Mouse (Mus musculus): Measurements from ENCODE around the gene Morn2.
"Not testable (repeated sequence)": the region's sequence is repeated elsewhere in the genome, so short reads cannot be mapped to it uniquely, and the experiment has no call there.

Gene Morn2

GRCm38 (mm10) chr17:80290074-80290657 lies at the start of gene Morn2, which contains the start of gene Dhx57:
Gene Morn2, plus strand, starts transcription at chr17:80290203.
Gene Dhx57, minus strand, starts transcription at chr17:80290476.
- DNase-seq = peak; percentile 98

DNA sequence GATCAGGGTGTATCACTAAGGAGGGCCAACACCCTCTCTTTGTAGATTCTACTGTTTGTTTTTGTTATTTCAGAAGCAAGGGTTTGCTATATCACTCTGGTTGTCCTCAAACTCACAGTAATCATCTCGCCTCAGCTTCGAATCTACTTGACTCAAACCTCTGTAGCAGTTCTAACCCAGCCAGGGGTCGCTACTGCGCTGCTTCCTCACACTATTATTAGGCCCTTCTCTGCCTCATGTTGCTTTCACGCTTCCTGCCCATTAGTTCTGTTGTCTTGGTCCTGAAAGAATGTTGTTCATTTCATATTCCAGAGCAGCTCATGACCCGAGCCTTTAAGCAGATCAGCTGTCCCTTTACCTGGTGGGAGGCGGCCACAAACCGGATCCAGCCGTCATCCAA lies 48.4 kb upstream of the Morn2 start:
- DNase-seq = no peak

- peak in 1 of 2 experiments; percentile 44 for DNase-seq
Measured at GRCm38 (mm10) chr17:80243116-80243515, 46.9 kb upstream of the Morn2 start.

DNA sequence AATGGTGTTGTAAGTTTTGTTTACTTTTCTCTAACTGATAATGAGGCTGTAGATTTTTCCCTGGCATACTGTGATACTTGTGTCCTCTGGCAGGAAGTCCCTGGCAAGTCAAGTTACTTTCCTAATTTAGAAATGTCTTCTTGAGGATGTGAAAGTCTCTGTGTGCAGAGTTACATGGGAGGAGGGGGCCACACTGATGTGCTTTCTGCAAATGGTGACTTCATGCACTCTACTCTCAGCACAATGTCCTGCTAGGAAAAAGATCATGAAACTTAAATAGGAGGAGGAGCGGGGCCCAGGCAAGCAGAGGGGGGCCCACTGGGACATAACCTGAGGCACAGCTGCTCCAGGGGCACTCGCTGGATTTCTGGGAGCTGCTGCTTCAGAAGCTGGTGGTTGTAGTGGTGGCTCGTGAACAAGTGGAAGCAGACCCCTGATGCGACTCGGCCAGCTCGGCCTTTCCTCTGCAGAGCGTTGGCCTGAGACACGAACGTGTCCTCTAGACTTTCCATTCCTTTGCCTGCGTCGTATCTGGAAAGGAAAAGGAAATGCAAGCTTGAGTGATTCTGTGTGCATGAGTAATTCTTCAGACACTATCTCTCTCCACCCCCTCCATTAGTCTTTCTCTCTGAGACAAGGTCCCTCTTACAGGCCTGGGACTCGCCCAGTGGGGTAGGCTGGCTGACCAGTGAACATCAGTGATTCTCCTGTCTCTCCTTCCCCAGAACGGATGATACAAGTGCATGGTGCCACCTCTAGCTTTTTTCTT lies 37.1 kb upstream of the Morn2 start:
- peak; percentile 29 to 53 for DNase-seq

DNA sequence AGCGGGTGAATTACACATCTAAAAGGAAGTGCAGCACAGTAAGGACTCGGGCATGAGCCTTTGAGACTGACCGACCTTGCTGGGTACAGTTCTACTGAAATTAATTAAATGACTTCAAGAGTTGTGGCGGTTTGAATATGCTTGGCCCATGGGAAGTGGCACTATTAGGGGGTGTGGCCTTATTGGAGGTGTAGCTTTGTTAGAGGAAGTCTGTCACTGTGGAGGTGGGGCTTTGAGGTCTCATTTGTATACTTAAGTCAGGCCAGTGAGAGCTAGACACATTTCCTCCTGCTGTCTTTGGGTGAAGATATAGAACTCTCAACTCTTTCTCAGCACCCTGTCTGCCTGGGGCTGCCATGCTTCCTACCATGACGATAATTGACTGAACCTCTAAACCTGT lies 35.6 kb upstream of the Morn2 start:
- DNase-seq = no peak

DNA sequence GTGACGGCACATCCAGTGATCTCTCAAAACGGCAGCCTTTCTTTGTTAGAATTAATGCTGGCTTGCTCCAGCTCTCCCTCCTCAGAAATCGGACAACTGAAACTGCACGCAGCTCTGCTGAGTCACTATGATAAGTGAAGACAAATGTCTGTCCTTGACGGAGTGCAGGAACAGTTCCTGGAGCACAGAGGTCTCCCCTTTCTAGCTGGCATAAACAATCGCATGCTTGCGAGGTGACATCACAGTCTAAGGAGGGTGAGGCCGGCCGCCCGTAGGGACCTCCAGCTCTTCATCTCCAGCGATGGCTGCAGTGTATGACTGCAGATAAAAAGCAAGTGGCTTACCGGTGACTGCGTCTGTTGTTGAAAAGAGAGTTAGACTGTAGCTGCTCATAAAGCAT lies 34.8 kb upstream of the Morn2 start:
- DNase-seq = peak; percentile 76 to 81

DNA sequence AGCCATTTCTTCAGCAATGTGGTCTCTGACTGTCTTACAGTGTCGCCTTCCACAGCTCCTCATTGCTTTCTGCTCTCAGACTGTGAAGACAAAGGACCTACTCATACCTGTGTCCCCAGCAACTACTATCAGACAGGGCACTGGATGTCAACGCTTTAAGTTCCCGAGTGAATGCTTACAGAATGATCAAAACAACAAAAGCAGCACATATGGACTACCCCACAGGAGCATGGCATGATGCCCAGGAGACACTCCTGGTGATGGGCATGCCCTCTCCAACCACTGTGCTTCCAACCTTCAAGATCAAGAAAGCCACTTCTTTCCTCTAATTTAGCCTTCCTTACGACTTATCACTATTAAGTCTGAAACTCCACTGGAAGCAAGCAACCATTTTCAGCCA lies 22.9 kb upstream of the Morn2 start:
- no peak for DNase-seq

DNA sequence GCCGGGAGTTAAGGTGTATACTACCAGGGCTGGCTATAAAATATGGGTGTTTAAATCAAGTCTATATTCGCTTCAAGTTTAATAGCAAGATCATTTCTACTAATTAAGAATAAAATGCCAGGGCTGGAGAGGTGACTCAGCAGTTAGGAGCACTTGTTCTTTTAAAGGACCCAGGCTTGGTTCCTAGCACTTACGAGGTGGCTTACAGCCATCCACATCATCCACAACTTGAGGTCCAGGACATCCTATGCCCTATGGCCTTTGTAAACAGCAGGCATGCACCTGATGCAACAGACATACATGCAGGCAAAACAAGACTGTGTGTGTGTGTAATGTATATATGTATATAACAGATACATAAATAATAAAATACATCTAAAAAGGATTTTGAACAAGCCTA lies 21.9 kb upstream of the Morn2 start:
- no peak for DNase-seq

- DNase-seq = not testable (repeated sequence)
Measured at GRCm38 (mm10) chr17:80270622-80271021, 19.4 kb upstream of the Morn2 start.

GRCm38 (mm10) chr17:80278255-80278654 lies 11.7 kb upstream of the Morn2 start:
- peak in 1 of 2 experiments; percentile 33 for DNase-seq

- DNase-seq = no peak
Measured at GRCm38 (mm10) chr17:80279340-80280070, 10.5 kb upstream of the Morn2 start.

DNA sequence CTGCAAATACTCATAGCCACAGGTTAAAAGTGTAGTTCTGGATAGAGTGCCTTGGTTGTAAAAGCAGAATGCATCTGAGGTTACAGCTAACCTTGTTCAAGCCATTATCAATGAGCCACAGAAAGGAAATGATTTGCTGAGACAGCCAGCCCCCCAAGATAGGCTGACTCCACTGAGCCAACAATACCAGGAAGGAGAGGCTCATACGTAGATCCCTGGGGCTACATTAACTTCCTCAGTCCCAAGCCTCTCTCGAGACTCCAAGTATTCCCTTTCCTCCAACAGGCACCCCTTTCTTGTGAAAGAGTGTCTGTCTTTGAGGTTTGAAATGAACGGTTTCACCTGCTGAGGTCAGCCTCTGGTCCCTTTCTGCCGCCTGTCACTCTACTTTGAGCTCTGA lies 5.6 kb upstream of the Morn2 start:
- no peak for DNase-seq

DNA sequence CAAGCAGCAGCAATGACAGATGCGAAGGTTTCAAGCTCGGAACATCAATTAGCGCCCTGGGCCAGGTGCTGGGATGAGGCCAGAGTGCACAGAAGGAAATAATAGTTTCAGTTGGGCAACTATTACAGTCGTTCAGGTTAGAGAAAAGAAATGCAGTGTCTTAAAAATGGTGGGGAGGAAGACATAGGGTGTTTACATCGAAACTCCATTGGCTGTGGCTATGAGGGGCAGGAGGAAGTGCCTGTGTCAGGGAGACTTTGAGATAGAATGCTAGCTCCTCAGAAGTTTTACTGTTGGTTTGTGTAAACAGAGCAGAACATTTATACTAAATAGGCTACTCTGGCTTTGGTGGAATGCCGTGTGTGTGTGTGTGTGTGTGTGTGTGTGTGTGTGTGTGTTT lies 2.0 kb upstream of the Morn2 start:
- DNase-seq = no peak

- DNase-seq = no peak
Measured at GRCm38 (mm10) chr17:80289280-80290073, 526 bp upstream of the Morn2 start.

GRCm38 (mm10) chr17:80291148-80291547 lies 1.1 kb downstream of the Morn2 start:
- peak in 1 of 2 experiments; percentile 39 for DNase-seq

DNA sequence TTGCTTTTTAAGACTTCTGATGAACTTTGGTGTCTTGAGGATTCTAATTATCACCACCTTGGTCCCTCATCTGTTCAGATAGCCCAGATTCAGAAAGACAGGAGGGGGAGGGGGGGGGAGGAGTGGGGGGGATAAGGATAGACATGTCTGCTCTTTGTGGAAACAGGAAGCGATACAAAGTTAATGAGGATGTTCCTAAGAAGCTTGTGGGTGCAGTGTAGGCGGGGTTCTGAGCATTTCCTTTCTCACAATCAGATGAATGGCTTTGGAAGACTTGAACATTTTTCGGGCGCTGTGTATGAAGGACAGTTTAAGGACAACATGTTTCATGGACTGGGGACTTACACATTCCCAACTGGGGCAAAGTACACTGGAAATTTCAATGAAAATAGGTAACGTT lies 5.3 kb downstream of the Morn2 start:
- no peak for DNase-seq

GRCm38 (mm10) chr17:80298844-80299243 lies 8.8 kb downstream of the Morn2 start:
- DNase-seq = no peak

DNA sequence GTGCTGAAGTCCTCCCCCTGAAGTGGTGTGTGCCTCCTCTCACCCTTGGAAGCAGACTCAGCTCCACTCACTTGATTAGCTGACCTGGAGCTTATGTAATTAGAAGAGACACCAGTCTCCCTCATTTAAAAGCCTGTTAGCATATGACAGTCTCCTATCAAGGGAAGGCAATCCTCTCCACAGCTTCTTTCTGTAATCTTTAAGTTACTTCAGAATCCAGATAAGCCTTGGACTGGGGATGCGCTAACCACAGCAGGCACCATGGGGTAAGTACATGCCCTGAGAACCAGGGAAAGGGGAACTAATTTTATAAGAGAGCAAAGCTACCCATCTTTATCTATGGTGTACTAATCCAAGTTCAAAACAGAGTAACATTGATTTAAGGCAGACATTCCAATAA lies 17.2 kb downstream of the Morn2 start, which contains the start of gene Arhgef33:
Gene Arhgef33 (plus strand): TSS at position 157 of the 400 bp plus-strand sequence.
- DNase-seq = no peak

DNA sequence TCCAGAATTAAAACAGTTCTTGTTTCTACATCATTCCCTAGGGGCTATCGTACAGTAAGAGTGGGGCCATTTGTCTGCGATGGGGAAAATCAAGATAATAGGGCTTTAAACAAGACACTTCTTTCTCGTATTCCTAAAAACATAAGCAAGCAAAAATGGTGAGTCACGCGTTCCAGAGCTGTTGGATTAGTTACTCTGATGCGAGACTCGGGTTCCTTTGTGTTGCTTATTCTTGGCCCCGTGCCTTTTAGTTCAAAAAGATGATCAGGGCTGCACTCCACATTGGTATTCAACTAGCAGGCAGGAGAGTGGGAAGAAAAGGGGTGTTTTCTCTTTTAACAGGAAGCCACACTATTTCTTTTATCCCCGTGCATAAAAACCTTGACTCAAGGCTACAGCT lies 21.8 kb downstream of the Morn2 start:
- DNase-seq = no peak

DNA sequence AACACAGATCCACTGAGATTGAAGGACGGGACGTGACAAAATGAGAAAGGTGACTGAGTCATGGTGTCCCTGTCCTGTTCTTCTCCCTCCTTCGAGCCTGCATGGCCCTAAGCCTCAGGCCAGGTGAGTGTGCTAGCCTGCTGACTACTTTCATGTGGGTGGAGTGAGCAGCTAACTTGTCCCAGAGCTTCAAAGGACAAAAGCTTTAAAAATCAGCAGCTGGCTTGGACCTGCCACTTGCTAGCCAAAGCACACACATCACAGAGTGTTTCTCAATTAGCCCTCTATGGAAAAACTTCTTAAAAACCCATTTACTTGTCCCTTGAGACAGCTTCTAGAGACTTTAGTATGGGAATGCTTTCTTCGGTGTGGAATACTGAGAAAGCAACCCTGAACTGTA lies 22.4 kb downstream of the Morn2 start:
- DNase-seq = no peak

DNA sequence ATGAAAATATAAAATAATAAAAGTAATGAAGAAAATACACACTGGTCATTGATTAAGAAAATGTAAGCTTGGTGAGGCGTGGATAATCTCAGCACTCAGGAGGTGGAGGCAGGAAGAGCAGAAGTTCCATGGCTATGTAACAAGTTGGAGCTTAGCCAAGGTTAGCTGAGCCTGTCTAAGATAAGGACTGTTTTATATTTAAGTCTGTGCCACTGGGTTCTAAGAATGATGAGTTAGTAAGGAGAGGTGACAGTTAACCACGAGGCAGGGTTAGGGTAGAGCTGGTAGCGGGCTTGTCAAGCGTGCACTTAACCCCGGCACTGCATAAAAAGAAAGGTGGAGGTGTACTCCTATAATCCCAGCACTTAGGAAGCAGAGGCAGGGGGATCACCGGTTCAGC lies 32.2 kb downstream of the Morn2 start:
- DNase-seq = no peak

GRCm38 (mm10) chr17:80323015-80323414 lies 33.0 kb downstream of the Morn2 start:
- no peak for DNase-seq

DNA sequence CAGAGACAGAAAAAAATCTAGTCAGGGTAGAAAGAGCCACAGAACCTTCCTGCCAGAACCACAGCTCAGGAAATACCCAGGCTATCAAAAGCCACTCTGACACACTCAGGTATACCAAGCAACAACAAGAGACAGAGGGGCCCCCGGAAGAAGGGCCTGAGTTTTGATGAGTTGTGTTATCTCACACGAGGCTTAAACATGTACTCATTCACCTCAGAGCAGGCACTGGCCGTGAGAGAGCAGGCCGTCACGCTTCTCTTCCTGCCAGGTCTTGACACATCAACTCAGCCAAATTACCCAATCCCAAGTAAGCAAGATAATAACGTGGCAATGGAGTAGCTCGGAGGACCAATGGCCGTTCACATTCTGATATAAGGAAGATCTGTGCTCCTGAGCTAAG lies 33.7 kb downstream of the Morn2 start:
- no peak for DNase-seq
